Mouse (Mus musculus) neural tube, embryonic 15.5 days (tissue): ENCODE measurements around the gene Spint2. TPM values are rescaled to one million over a fixed set of nuclear protein-coding genes. Genes with fewer than 3 reads are reported as not detected.
A peak's percentile ranks its signal among the peaks of the same experiment; 100 is the strongest.
"Not testable (repeated sequence)": the region's sequence is repeated elsewhere in the genome, so short reads cannot be mapped to it uniquely, and the experiment has no call there.

ENCODE experiments used
- ATAC-seq: fragments of 200-750 bp; cut with Nextera tagmentation; 2 replicates; pipeline ENCODE4 v1.8.0; 2017; ENCODE audit warnings: mild to moderate bottlenecking, moderate TSS enrichment, moderate library complexity; ENCODE audit not compliant: low FRiP score
- H3K27ac ChIP-seq: fragments of 300-500 bp; sonication (generic); replicated peaks from 2 replicates; pipeline ENCODE4 v1.5.1; 2015; ENCODE audit warnings: mild to moderate bottlenecking, inconsistent platforms
- H3K27me3 ChIP-seq: fragments of 300-500 bp; sonication (generic); replicated peaks from 2 replicates; pipeline ENCODE4 v1.6.1; 2015; ENCODE audit warnings: inconsistent platforms
- H3K36me3 ChIP-seq: fragments of 300-500 bp; sonication (generic); 2 replicates; pipeline ENCODE4 v1.6.1; 2015; ENCODE audit warnings: inconsistent platforms
- H3K4me1 ChIP-seq: fragments of 300-500 bp; sonication (generic); 2 replicates; pipeline ENCODE4 v1.6.1; 2015; ENCODE audit warnings: inconsistent platforms
- H3K4me2 ChIP-seq: fragments of 300-500 bp; sonication (generic); 2 replicates; pipeline ENCODE4 v1.6.1; 2015; ENCODE audit warnings: inconsistent platforms, mild to moderate bottlenecking, moderate library complexity
- H3K4me3 ChIP-seq: fragments of 300-500 bp; sonication (generic); replicated peaks from 2 replicates; pipeline ENCODE4 v1.5.1; 2015; ENCODE audit warnings: mild to moderate bottlenecking, inconsistent platforms
- H3K9ac ChIP-seq: fragments of 300-500 bp; sonication (generic); replicated peaks from 2 replicates; pipeline ENCODE4 v1.6.1; 2015; ENCODE audit warnings: mild to moderate bottlenecking, inconsistent platforms
- H3K9me3 ChIP-seq: fragments of 300-500 bp; sonication (generic); replicated peaks from 2 replicates; pipeline ENCODE4 v1.6.1; 2016; ENCODE audit warnings: inconsistent platforms
- WGBS: fragments of 180-500 bp; shearing (Covaris S2); methylation state at CpG from one replicate; pipeline ENCODE4 v1.1.7; 2015; ENCODE audit warnings: mixed read lengths; 5-methylcytosine and 5-hydroxymethylcytosine counted together
- polyA plus RNA-seq: library from polyadenylated mRNA; unstranded; fragments of >200 nt; fragmentation: Nextera tagmentation; extraction: Ambion mirVana; gene quantifications from 2 replicates; pipeline ENCODE4 v1.2.1, GENCODE M21; 2015

Gene Spint2
- polyA plus RNA-seq, 1 experiment from 2014 or later: 62.7 TPM

DNA sequence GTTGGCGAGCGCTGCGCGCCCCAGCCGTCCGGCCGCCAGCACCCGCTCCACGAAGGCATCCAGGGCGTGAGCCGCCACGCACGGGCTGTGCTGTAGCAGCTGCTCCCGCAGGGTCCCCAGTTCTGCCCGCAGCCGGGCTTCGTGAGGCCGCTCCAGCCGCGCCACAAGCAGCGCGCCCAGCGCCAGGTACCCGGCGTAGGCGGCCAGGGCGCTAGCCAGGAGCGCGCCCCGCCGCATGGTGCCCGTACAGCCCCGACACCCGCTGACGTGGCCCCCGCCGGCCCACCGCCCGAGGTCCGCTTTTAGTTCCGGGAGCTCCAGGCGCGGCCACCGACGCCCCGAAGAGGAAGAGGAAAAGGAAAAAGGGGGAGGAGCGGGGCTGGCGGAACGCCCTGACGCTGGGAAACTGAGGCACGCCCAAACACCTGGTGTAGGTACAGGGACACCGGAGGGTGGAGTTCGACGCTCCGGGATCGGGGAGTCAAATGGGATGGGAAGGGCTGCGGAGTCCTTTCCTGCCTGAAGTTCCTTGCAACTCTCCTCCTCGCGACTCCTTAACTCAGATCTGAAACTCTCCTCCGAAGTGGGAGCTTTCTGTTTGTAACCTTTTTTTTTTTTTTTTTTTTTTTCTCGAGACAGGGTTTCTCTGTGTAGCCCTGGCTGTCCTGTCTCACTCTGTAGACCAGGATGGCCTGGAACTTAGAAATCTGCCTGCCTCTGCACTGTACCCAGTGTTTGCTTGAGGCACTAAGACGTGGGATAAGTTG lies 49.3 kb downstream of the Spint2 start, which contains the start of gene Kcnk6:
Gene Kcnk6, minus strand, starts transcription at position 269 of the 767 bp plus-strand sequence.
- WGBS: under 1% methylated on average over 62 of the region's 62 CpGs
- Histone ChIP-seq H3K27ac (no peak within 1 kb of the TSS), H3K4me3 (peak within 1 kb of the TSS; percentile 50), H3K4me2 (peak within 1 kb of the TSS; percentile 96), H3K36me3 (no peaks in the 10 kb centered on the region), H3K4me1 (peaks cover 9% of the 10 kb centered on the region), H3K27me3 (peaks cover 45% of the 10 kb centered on the region), H3K9ac (peak within 1 kb of the TSS; percentile 52), H3K9me3 (no peaks in the 10 kb centered on the region)
- ATAC-seq: 0 out of 2 replicates have a peak, but pooled peaks have one; percentile 16

GRCm38 (mm10) chr7:29231517-29231916 lies 50.2 kb downstream of the Spint2 start:
- Histone ChIP-seq H3K27ac (no peak overlapping the region), H3K4me1 (peaks cover 9% of the 10 kb centered on the region), H3K9me3 (no peaks in the 10 kb centered on the region), H3K36me3 (no peaks in the 10 kb centered on the region), H3K4me2 (peak overlapping the region; percentile 96), H3K4me3 (peak overlapping the region; percentile 50), H3K9ac (no peak overlapping the region), H3K27me3 (peaks cover 45% of the 10 kb centered on the region)
- 60% methylated on average over 3 of the region's 3 CpGs for WGBS
- no peak for ATAC-seq

GRCm38 (mm10) chr7:29230560-29230959 lies 51.2 kb downstream of the Spint2 start:
- no peak overlapping the region for H3K9ac ChIP-seq
- H3K4me3 ChIP-seq: no peak overlapping the region
- no peaks in the 10 kb centered on the region for H3K9me3 ChIP-seq
- WGBS: 42% methylated on average over 3 of the region's 3 CpGs
- peaks cover 10% of the 10 kb centered on the region for H3K4me1 ChIP-seq
- peaks cover 45% of the 10 kb centered on the region for H3K27me3 ChIP-seq
- no peak for ATAC-seq
- H3K36me3 ChIP-seq: no peaks in the 10 kb centered on the region
- no peak overlapping the region for H3K27ac ChIP-seq
- no peak overlapping the region for H3K4me2 ChIP-seq

GRCm38 (mm10) chr7:29228202-29228601 lies 53.5 kb downstream of the Spint2 start:
- Histone ChIP-seq H3K36me3 (no peaks in the 10 kb centered on the region), H3K9ac (no peak overlapping the region), H3K4me2 (no peak overlapping the region), H3K4me3 (no peak overlapping the region), H3K4me1 (peaks cover 20% of the 10 kb centered on the region), H3K27me3 (peaks cover 35% of the 10 kb centered on the region), H3K27ac (no peak overlapping the region), H3K9me3 (no peaks in the 10 kb centered on the region)
- no peak for ATAC-seq
- 81% methylated on average over 4 of the region's 4 CpGs for WGBS

DNA sequence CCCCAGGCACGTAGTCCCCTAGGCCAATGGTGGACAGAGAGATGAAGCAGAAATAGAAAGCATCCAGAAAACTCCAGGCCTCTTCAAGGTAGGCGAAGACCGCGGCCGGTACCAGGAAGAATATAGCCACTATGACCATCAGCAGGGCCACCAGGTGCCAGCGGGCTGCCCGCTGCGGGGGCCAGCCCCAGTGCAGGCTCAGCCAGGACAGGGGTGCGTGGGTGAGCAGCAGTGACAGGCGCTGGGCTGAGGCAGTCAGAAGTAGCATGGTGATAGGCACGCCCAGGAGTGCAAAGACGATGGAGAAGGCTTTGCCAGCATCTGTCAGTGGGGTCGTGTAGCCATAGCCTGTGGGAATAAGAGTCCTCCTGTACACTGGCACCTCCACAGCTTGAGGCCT lies 56.2 kb downstream of the Spint2 start:
- ATAC-seq: no peak
- peaks cover 10% of the 10 kb centered on the region for H3K27me3 ChIP-seq
- no peak overlapping the region for H3K9ac ChIP-seq
- no peaks in the 10 kb centered on the region for H3K9me3 ChIP-seq
- 82% methylated on average over 13 of the region's 13 CpGs for WGBS
- H3K27ac ChIP-seq: no peak overlapping the region
- no peaks in the 10 kb centered on the region for H3K36me3 ChIP-seq
- peak overlapping the region; percentile 5; the same call in 1 of the 2 replicates for H3K4me3 ChIP-seq
- peaks cover 11% of the 10 kb centered on the region for H3K4me1 ChIP-seq
- H3K4me2 ChIP-seq: peak overlapping the region; percentile 35

DNA sequence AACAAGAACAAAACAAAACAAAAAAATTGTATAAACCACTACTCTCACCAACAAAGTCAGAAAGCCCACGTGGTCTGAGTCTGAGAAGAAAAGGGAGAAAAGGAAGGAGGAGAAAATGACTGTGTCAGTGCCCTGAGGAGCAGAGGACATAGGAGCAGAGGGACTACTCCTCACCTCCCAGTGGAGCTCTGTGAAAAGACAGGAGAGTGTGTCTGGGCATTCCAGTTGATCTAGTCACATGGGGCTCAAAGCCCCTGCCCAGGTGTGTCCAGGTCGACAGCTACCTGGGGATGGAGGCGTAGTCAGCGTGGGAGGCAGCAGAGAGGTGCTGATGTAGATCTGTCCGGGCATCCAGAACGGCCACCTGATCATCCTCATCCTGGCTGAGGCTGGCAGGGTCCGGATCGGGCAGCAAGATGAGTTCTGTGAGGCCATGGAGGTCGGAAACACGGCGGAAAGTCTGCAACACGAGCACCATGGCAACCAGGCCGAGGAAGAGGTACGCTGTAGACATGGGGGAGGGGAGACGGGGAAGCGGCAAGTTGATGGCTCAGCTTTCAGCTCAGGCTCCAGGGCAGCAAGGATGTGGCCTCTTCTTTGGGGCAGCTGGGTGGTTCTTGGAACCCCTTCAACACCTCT lies 56.8 kb downstream of the Spint2 start:
- peak; percentile 70 for ATAC-seq
- Histone ChIP-seq H3K4me3 (peak overlapping the region; percentile 5; the same call in 1 of the 2 replicates), H3K27me3 (peaks cover 4% of the 10 kb centered on the region), H3K4me1 (peaks cover 11% of the 10 kb centered on the region), H3K36me3 (no peaks in the 10 kb centered on the region), H3K27ac (no peak overlapping the region), H3K9me3 (no peaks in the 10 kb centered on the region), H3K4me2 (peak overlapping the region; percentile 35), H3K9ac (0 out of 2 replicates have a peak overlapping the region, but pooled peaks have one; percentile 26)
- 14% methylated on average over 16 of the region's 16 CpGs for WGBS

DNA sequence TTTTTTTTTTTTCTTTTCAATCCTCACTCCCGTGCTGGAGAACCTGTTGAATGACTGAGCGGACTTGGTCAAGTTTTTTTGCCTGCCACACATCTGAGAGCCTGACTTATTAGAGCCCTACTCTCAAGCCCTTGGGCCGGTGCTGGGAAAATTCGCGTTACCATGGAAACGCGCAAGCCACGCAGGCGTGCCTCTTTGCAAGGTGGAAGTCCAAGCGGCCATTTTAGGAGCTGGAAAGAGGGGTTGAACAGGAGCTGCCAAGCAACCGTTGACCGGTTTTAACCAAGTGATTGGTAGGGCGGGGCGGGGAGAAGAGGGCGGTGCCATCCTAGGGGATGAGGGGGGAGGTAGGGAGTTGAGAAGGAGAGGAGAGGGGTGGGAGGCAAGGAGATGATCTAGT lies 66.9 kb downstream of the Spint2 start:
- Histone ChIP-seq H3K36me3 (no peaks in the 10 kb centered on the region), H3K27me3 (peaks cover 8% of the 10 kb centered on the region; the same call in 1 of the 2 replicates), H3K9ac (no peak overlapping the region), H3K9me3 (no peaks in the 10 kb centered on the region), H3K4me2 (no peak overlapping the region), H3K4me1 (peaks cover 19% of the 10 kb centered on the region), H3K27ac (no peak overlapping the region), H3K4me3 (no peak overlapping the region)
- no peak for ATAC-seq
- 44% methylated on average over 15 of the region's 15 CpGs for WGBS

DNA sequence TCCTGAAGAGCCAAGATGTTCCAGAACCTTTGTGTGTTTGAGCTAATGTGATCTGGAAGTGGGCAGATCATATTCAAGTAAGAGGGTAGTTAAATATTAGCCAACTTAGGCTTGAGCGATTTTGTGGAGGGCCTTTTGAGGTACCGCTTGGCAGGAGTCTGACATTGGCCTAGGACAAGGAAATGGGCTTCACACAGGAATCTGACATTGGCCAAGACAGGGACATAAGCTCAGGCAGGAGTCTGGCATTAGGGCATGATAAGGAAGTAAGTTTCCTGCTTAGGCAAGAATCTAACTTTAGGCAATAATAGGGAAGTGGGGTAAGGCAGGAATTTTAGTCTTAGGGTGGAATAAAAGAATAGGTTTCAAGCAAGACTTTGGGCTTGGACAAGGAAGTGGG lies 67.5 kb downstream of the Spint2 start:
- Histone ChIP-seq H3K4me3 (no peak overlapping the region), H3K36me3 (no peaks in the 10 kb centered on the region), H3K9me3 (no peaks in the 10 kb centered on the region), H3K27me3 (peaks cover 8% of the 10 kb centered on the region; the same call in 1 of the 2 replicates), H3K9ac (no peak overlapping the region), H3K4me2 (peak overlapping the region; percentile 54), H3K27ac (no peak overlapping the region), H3K4me1 (peaks cover 19% of the 10 kb centered on the region)
- 43% methylated on average over 2 of the region's 2 CpGs for WGBS
- peak; percentile 16; the same call in 1 of the 2 replicates for ATAC-seq

DNA sequence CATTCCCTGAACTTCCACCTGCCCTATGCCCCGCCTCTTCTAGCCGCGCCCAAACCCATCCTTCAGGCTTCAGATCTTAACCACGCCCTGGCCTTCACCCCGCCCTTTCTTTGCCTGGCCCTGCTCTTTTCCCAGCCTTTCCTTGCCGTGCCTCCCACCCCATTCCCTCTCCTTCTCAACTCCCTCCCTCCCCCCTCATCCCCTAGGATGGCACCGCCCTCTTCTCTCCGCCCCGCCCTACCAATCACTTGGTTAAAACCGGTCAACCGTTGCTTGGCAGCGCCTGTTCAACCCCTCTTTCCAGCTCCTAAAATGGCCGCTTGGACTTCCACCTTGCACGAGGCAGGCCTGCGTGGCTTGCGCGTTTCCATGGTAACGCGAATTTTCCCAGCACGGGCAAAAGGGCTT lies 68.0 kb downstream of the Spint2 start, which contains the start of gene Catsperg1:
Gene Catsperg1, minus strand, starts transcription at position 361 of the 408 bp plus-strand sequence.
- H3K27ac ChIP-seq: no peak within 1 kb of the TSS
- no peak within 1 kb of the TSS for H3K9ac ChIP-seq
- H3K9me3 ChIP-seq: no peaks in the 10 kb centered on the region
- peak within 1 kb of the TSS; percentile 54 for H3K4me2 ChIP-seq
- H3K27me3 ChIP-seq: peaks cover 8% of the 10 kb centered on the region; the same call in 1 of the 2 replicates
- ATAC-seq: peak; percentile 81
- H3K36me3 ChIP-seq: no peaks in the 10 kb centered on the region
- 2% methylated on average over 20 of the region's 20 CpGs for WGBS
- peaks cover 19% of the 10 kb centered on the region for H3K4me1 ChIP-seq
- peak within 1 kb of the TSS; percentile 29 for H3K4me3 ChIP-seq

GRCm38 (mm10) chr7:29212775-29213560 lies 68.7 kb downstream of the Spint2 start:
- ATAC-seq: peak; percentile 18; the same call in 1 of the 2 replicates
- H3K36me3 ChIP-seq, H3K27ac ChIP-seq, H3K9me3 ChIP-seq, H3K27me3 ChIP-seq, H3K9ac ChIP-seq: not testable (repeated sequence)
- H3K4me3 ChIP-seq: peak overlapping the region; percentile 29
- WGBS: 15% methylated on average over 40 of the region's 40 CpGs
- H3K4me2 ChIP-seq: peak overlapping the region; percentile 54
- H3K4me1 ChIP-seq: peaks cover 19% of the 10 kb centered on the region

DNA sequence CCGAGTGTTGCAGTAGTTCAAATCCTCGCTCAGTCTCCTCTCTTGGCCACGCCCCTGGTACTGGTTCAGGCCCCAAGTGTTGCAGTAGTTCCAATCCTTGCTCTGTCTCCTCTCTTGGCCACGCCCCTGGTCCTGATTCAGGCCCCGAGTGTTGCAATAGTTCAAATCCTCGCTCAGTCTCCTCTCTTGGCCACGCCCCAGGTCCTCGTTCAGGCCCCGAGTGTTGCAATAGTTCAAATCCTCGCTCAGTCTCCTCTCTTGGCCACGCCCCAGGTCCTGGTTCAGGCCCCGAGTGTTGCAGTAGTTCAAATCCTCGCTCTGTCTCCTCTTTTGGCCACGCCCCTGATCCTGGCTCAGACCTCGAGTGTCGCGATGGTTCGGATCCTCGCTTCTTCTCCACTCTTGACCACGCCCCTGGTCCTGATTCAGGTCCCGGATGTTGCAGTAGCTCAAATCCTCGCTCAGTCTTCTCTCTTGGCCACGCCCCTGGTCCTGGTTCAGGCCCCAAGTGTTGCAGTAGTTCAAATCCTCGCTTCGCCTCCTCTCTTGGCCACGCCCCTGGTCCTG lies 69.4 kb downstream of the Spint2 start:
- Histone ChIP-seq H3K4me3 (peak overlapping the region; percentile 34), H3K9ac (no peak overlapping the region), H3K27ac (no peak overlapping the region)

More for the DNA sequence above, 69.4 kb downstream of the Spint2 start:
- Histone ChIP-seq H3K4me1 (peaks cover 19% of the 10 kb centered on the region), H3K36me3 (no peaks in the 10 kb centered on the region), H3K9me3 (no peaks in the 10 kb centered on the region), H3K4me2 (peak overlapping the region; percentile 54), H3K27me3 (peaks cover 8% of the 10 kb centered on the region; the same call in 1 of the 2 replicates)
- WGBS: 14% methylated on average over 26 of the region's 26 CpGs
- no peak for ATAC-seq
